Mouse (Mus musculus) ES-Bruce4 (cell line): ENCODE data around the gene Psmb11.

Experiments
- CTCF ChIP-seq: IDR thresholded peaks from one replicate; pipeline ENCODE4 v1.8.1; 2011; ENCODE audit warnings: low read depth, low read length
- POLR2A ChIP-seq: IDR thresholded peaks from one replicate; pipeline ENCODE4 v1.8.1; 2011; ENCODE audit warnings: low read length; ENCODE audit not compliant: insufficient read depth

DNA sequence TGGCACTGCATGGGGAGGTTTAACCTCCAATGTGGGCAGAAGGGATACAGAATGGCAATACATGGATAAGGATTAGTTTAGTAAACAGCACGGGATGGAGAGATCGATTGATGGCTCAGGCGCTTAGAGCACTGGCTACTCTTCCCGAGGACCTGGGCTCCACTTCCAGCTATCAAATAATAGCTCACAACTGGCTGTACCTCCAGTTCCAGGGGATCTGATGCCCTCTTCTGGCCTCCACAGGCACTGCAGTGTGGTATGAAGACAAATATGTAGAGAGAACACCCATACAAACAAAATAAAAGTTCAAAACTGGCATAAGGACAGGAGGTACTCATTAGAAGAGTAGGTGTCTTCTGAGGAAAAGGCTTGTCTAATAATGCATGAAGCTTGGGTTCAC is 48.1 kb downstream of the Psmb11 start:
- TF ChIP-seq CTCF (peak; percentile 62), POLR2A (no peak)
